Mouse (Mus musculus) neutrophil, adult 83 days (primary cell): ENCODE data around the gene Tatdn3. TPM values are rescaled to one million over a fixed set of nuclear protein-coding genes. Genes with fewer than 3 reads are reported as not detected.

Experiments
- total RNA-seq, 2 experiments: library from RNA; stranded (reverse); gene quantifications; one replicate each; pipeline ENCODE4 v1.2.4; 2023

Gene Tatdn3
- total RNA-seq, result 10 to 100 TPM in 1 of 2 experiments, 1 to 10 TPM in 1; 9.8 to 11.4 TPM

GRCm38 (mm10) chr1:191062781-191063485 is at the start of gene Tatdn3, which contains the start of gene Nsl1:
Tatdn3 (minus strand) TSS chr1:191062932.
Nsl1 (plus strand) TSS chr1:191063012.

DNA sequence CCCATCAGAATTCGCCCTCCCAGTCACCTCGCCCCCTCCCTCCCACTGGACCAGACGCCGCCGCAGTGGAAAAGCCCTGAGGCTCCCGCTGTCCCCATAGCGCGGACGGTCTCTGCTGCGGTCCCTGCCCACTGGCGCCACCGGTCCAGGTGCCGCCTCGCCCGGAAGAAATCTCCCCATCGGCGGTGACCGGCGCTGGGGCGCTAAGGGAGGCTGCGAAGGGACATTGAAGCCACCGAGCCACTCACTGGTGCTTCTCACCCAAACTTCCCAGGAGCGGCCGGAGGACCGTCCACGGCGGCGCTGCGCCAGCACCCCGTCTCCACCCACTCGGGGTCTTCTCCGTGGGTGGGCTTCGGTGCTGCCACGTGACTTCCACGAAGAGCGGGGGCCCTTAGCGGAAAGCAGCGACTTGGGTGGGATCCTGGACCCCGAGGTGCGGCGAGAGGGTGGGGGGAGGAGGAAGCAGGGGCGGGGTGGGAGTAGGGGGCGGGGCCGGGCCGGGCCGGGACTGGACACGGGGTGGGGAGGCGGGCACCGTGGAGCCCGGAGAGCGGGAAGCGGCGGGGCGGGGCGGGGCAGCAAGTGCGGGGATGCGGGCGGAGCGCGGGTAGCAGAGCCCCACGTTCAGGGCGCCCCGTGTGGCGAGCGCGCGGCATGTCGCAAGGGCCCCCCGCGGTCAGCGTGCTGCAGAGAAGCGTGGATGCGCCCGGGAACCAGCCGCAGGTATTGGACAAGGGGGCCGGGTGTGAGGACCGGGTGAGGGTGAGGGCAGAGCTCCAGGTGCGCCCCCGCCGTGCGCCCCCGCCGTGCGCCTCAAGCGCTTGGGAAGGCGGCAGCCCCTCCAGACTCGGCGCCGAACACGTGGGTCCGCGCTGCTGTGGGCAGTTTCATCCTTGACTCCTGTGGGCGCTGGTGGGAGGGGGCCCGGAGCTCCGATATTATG is 35.3 kb upstream of the Tatdn3 start, which contains the start of gene Batf3:
Gene Batf3 (plus strand): TSS at position 46 of the 946 bp plus-strand sequence.

DNA sequence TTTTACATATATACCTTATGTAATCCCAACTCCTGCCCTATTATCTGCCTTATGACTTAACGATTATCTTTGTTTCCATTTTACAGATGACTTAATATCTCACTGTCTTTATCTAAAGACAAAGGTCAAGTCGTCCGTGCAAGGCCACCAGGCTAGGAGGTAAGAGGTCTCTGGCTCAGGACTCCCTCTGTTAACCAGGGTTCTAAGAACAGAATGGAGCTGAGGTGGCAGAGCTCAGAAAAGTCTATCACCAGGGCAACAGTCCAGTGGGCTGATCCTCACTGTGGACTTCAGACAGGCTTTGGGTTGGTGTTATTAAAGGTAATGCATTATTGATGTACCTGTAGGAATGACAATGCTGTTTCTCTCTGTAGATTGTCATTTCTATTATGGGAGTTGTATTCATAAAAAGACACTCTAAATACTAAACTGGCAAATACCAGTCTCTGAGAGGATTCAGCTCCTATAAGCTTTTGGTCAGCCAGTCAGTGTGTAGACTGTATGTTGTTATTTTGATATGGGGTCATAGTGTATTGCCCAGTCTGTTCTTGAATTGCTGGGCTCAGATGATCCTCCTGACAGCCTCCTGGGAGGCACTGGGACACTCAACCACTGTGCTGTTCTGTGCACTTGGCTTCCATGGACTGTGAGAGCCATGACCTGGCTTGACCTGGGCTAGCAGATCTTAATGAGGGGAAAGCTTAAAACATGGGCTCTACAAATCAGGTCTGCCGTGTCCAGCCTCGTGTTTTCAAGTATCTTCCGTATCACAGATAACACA is 26.0 kb downstream of the Tatdn3 start, which contains the start of gene Spata45:
Gene Spata45 (plus strand): TSS at position 86 of the 781 bp plus-strand sequence.

GRCm38 (mm10) chr1:191026021-191026713 is 36.6 kb downstream of the Tatdn3 start, which contains the start of gene Flvcr1:
Flvcr1 (minus strand) TSS chr1:191026158.

Other genes starting within 250 kb of the Tatdn3 start
- gene Rps6kc1, start 151.2 kb downstream of the Tatdn3 start, total RNA-seq, result 10 to 100 TPM; 46.8 to 47.6 TPM
- gene Angel2, start 137.8 kb downstream of the Tatdn3 start, total RNA-seq, result 10 to 100 TPM; 28.9 to 32.0 TPM
- gene Vash2, start 83.6 kb downstream of the Tatdn3 start, total RNA-seq, result not detected
- 10 to 100 TPM; 39.6 to 45.0 TPM for gene Flvcr1, start 36.8 kb downstream of the Tatdn3 start, total RNA-seq
- not detected for gene Spata45, start 26.3 kb downstream of the Tatdn3 start, total RNA-seq
- 10 to 100 TPM; 11.8 to 14.5 TPM for gene Nsl1, start 80 bp upstream of the Tatdn3 start, total RNA-seq
- gene Batf3, start 34.9 kb upstream of the Tatdn3 start, total RNA-seq, result 1 to 10 TPM; 2.4 to 4.7 TPM
- 10 to 100 TPM; 19.5 to 33.2 TPM for gene Fam71a, start 101.9 kb upstream of the Tatdn3 start, total RNA-seq
- gene Atf3, start 155.1 kb upstream of the Tatdn3 start, total RNA-seq, result 100 to 1,000 TPM; 294 to 313 TPM